Mouse (Mus musculus): ENCODE data around the gene Olfr649.

Gene Olfr649

GRCm38 (mm10) chr7:104195885-104196284 is at the start of gene Olfr649:
Gene Olfr649 (minus strand): TSS chr7:104195985.
- in situ Hi-C loops (cut with MboI; ENCODE audit: low sequenced_read_pairs): no loop called here

GRCm38 (mm10) chr7:104244287-104245181 is 48.7 kb upstream of the Olfr649 start, which contains the start of gene Trim34a:
Gene Trim34a (plus strand): TSS chr7:104244457.
- in situ Hi-C loops (cut with MboI; ENCODE audit: low sequenced_read_pairs): no loop called here

- in situ Hi-C loops (cut with MboI; ENCODE audit: low sequenced_read_pairs): no loop called here
These were observed 47.8 kb upstream of the Olfr649 start for GRCm38 (mm10) chr7:104243616-104244015.

GRCm38 (mm10) chr7:104240857-104241256 is 45.1 kb upstream of the Olfr649 start:
- in situ Hi-C loops (cut with MboI; ENCODE audit: low sequenced_read_pairs): no loop called here

- in situ Hi-C loops (cut with MboI; ENCODE audit: low sequenced_read_pairs): no loop called here
These were observed 35.4 kb upstream of the Olfr649 start for GRCm38 (mm10) chr7:104231203-104231602.

- in situ Hi-C loops (cut with MboI; ENCODE audit: low sequenced_read_pairs): no loop called here
These were observed 23.1 kb upstream of the Olfr649 start, which contains the start of gene Trim6 for GRCm38 (mm10) chr7:104218701-104219569. Gene Trim6 (plus strand): TSS chr7:104218793.

GRCm38 (mm10) chr7:104217881-104218280 is 22.1 kb upstream of the Olfr649 start:
- in situ Hi-C loops (cut with MboI; ENCODE audit: low sequenced_read_pairs): no loop called here

- in situ Hi-C loops (cut with MboI; ENCODE audit: low sequenced_read_pairs): no loop called here
These were observed 20.3 kb upstream of the Olfr649 start for GRCm38 (mm10) chr7:104216011-104216535.

GRCm38 (mm10) chr7:104206197-104206596 is 10.4 kb upstream of the Olfr649 start:
- in situ Hi-C loops (cut with MboI; ENCODE audit: low sequenced_read_pairs): no loop called here

- in situ Hi-C loops (cut with MboI; ENCODE audit: low sequenced_read_pairs): no loop called here
These were observed 4.0 kb upstream of the Olfr649 start for GRCm38 (mm10) chr7:104199822-104200221.

GRCm38 (mm10) chr7:104191275-104191674 is 4.5 kb downstream of the Olfr649 start:
- in situ Hi-C loops (cut with MboI; ENCODE audit: low sequenced_read_pairs): no loop called here

- in situ Hi-C loops (cut with MboI; ENCODE audit: low sequenced_read_pairs): no loop called here
These were observed 12.5 kb downstream of the Olfr649 start, which contains the start of gene Olfr648 for GRCm38 (mm10) chr7:104183292-104183691. Gene Olfr648 (minus strand): TSS chr7:104183392.

GRCm38 (mm10) chr7:104179074-104179473 is 16.7 kb downstream of the Olfr649 start:
- in situ Hi-C loops (cut with MboI; ENCODE audit: low sequenced_read_pairs): no loop called here

GRCm38 (mm10) chr7:104178422-104179054 is 17.2 kb downstream of the Olfr649 start:
- in situ Hi-C loops (cut with MboI; ENCODE audit: low sequenced_read_pairs): no loop called here

- in situ Hi-C loops (cut with MboI; ENCODE audit: low sequenced_read_pairs): no loop called here
These were observed 20.7 kb downstream of the Olfr649 start for GRCm38 (mm10) chr7:104175085-104175484.

- in situ Hi-C loops (cut with MboI; ENCODE audit: low sequenced_read_pairs): no loop called here
These were observed 26.1 kb downstream of the Olfr649 start for GRCm38 (mm10) chr7:104169634-104170204.

- in situ Hi-C loops (cut with MboI; ENCODE audit: low sequenced_read_pairs): no loop called here
These were observed 28.7 kb downstream of the Olfr649 start for GRCm38 (mm10) chr7:104167105-104167504.

GRCm38 (mm10) chr7:104150456-104150855 is 45.3 kb downstream of the Olfr649 start, which contains the start of gene Ubqlnl:
Gene Ubqlnl (minus strand): TSS chr7:104150556.
- in situ Hi-C loops (cut with MboI; ENCODE audit: low sequenced_read_pairs): no loop called here

- in situ Hi-C loops (cut with MboI; ENCODE audit: low sequenced_read_pairs): no loop called here
These were observed 52.6 kb downstream of the Olfr649 start, which contains the start of gene Ubqln3 for GRCm38 (mm10) chr7:104143179-104143578. Gene Ubqln3 (minus strand): TSS chr7:104143279.
